Mouse (Mus musculus): ENCODE measurements around the gene Cd99l2.
"Not testable (repeated sequence)": the region's sequence is repeated elsewhere in the genome, so short reads cannot be mapped to it uniquely, and the experiment has no call there.

Cd99l2 gene

GRCm38 (mm10) chrX:71492634-71493278, at the start of gene Cd99l2:
TSS of gene Cd99l2 (minus strand) at chrX:71492849.
- peak; percentile 86 for DNase-seq (ENCODE audit: low read depth, low spot score)

- no peak for DNase-seq (ENCODE audit: low read depth, low spot score)
Measured at GRCm38 (mm10) chrX:71540821-71541510, 48.3 kb upstream of the Cd99l2 start.

GRCm38 (mm10) chrX:71537791-71538190, 45.1 kb upstream of the Cd99l2 start:
- DNase-seq (ENCODE audit: low read depth, low spot score): no peak

- no peak for DNase-seq (ENCODE audit: low read depth, low spot score)
Measured at GRCm38 (mm10) chrX:71534102-71534501, 41.5 kb upstream of the Cd99l2 start.

GRCm38 (mm10) chrX:71532635-71533034, 40.0 kb upstream of the Cd99l2 start:
- no peak for DNase-seq (ENCODE audit: low read depth, low spot score)

- DNase-seq (ENCODE audit: low read depth, low spot score): peak; percentile 22
Measured at GRCm38 (mm10) chrX:71528646-71529045, 36.0 kb upstream of the Cd99l2 start.

GRCm38 (mm10) chrX:71528150-71528549, 35.5 kb upstream of the Cd99l2 start:
- no peak for DNase-seq (ENCODE audit: low read depth, low spot score)

GRCm38 (mm10) chrX:71527461-71527860, 34.8 kb upstream of the Cd99l2 start:
- no peak for DNase-seq (ENCODE audit: low read depth, low spot score)

GRCm38 (mm10) chrX:71525593-71526299, 33.1 kb upstream of the Cd99l2 start:
- no peak for DNase-seq (ENCODE audit: low read depth, low spot score)

- DNase-seq (ENCODE audit: low read depth, low spot score): no peak
Measured at GRCm38 (mm10) chrX:71524310-71524709, 31.7 kb upstream of the Cd99l2 start.

- no peak for DNase-seq (ENCODE audit: low read depth, low spot score)
Measured at GRCm38 (mm10) chrX:71522889-71523288, 30.2 kb upstream of the Cd99l2 start.

- no peak for DNase-seq (ENCODE audit: low read depth, low spot score)
Measured at GRCm38 (mm10) chrX:71519252-71519651, 26.6 kb upstream of the Cd99l2 start.

GRCm38 (mm10) chrX:71506591-71506990, 13.9 kb upstream of the Cd99l2 start:
- DNase-seq (ENCODE audit: low read depth, low spot score): not testable (repeated sequence)

- peak; percentile 45 for DNase-seq (ENCODE audit: low read depth, low spot score)
Measured at GRCm38 (mm10) chrX:71493279-71493656, 619 bp upstream of the Cd99l2 start.

GRCm38 (mm10) chrX:71491931-71492633, 567 bp downstream of the Cd99l2 start:
- DNase-seq (ENCODE audit: low read depth, low spot score): no peak

- no peak for DNase-seq (ENCODE audit: low read depth, low spot score)
Measured at GRCm38 (mm10) chrX:71489353-71489752, 3.3 kb downstream of the Cd99l2 start.

GRCm38 (mm10) chrX:71482244-71482643, 10.4 kb downstream of the Cd99l2 start:
- no peak for DNase-seq (ENCODE audit: low read depth, low spot score)

GRCm38 (mm10) chrX:71475992-71476391, 16.7 kb downstream of the Cd99l2 start:
- peak; percentile 39 for DNase-seq (ENCODE audit: low read depth, low spot score)

- no peak for DNase-seq (ENCODE audit: low read depth, low spot score)
Measured at GRCm38 (mm10) chrX:71475497-71475896, 17.2 kb downstream of the Cd99l2 start.

- DNase-seq (ENCODE audit: low read depth, low spot score): no peak
Measured at GRCm38 (mm10) chrX:71475084-71475483, 17.6 kb downstream of the Cd99l2 start.

- DNase-seq (ENCODE audit: low read depth, low spot score): no peak
Measured at GRCm38 (mm10) chrX:71474296-71474956, 18.2 kb downstream of the Cd99l2 start.
